Mouse (Mus musculus): ENCODE results near the gene Sephs1. TPM values are rescaled to one million over a fixed set of nuclear protein-coding genes. Genes with fewer than 3 reads are reported as not detected.

Sephs1 gene
- polyA plus RNA-seq, 1 experiment = 15.9 TPM

GRCm38 (mm10) chr2:4913949-4914348, 32.6 kb downstream of the Sephs1 start:
- no peaks in the 10 kb centered on the region for H3K79me2 ChIP-seq (ENCODE audit: control insufficient read depth, insufficient read depth)
- no peak overlapping the region for H3ac ChIP-seq (ENCODE audit: control insufficient read depth, insufficient read length)
- no peak overlapping the region for H3K4me2 ChIP-seq (ENCODE audit: low read depth)
- H3K27me3 ChIP-seq (ENCODE audit: control insufficient read depth, insufficient read depth, insufficient read length) = no peaks in the 10 kb centered on the region
- H3K4me3 ChIP-seq = no peak overlapping the region
- no peaks in the 10 kb centered on the region for H3K36me3 ChIP-seq (ENCODE audit: control insufficient read depth, insufficient read depth)
- TF ChIP-seq TCF12 (IDR thresholded peaks at IDR 0.05; ENCODE audit: insufficient read depth, poor library complexity, severe bottlenecking) = no peak
- no peak for TF ChIP-seq POLR2A (IDR thresholded peaks at IDR 0.05; ENCODE audit: insufficient read length, low read depth)
- TF ChIP-seq MAX (IDR thresholded peaks at IDR 0.05; ENCODE audit: low read depth) = no peak
- no peak for TF ChIP-seq MYOD1 (IDR thresholded peaks at IDR 0.05; ENCODE audit: control insufficient read depth in 1 of 3, insufficient read length in 2 of 3, low read depth in 2 of 3)
- no peak for TF ChIP-seq E2F4 (IDR thresholded peaks at IDR 0.05; ENCODE audit: insufficient read depth)
- no peak for TF ChIP-seq CEBPB (IDR thresholded peaks at IDR 0.05; ENCODE audit: insufficient read depth, poor library complexity, severe bottlenecking)
- no peak for TF ChIP-seq TCF3 (IDR thresholded peaks at IDR 0.05; ENCODE audit: insufficient read length, low read depth)
- TF ChIP-seq USF1 (IDR thresholded peaks at IDR 0.05; ENCODE audit: low read depth) = no peak
- no peak for TF ChIP-seq MYOG (IDR thresholded peaks at IDR 0.05; ENCODE audit: control insufficient read depth in 1 of 3, insufficient read depth in 1 of 3, insufficient read length in 2 of 3, low read depth in 2 of 3)
- no peak for TF ChIP-seq POLR2AphosphoS2 (IDR thresholded peaks at IDR 0.05; ENCODE audit: insufficient read length, low read depth)
- TF ChIP-seq SRF (IDR thresholded peaks at IDR 0.05; ENCODE audit: control insufficient read depth, insufficient read length, low read depth) = no peak
- TF ChIP-seq REST (IDR thresholded peaks at IDR 0.05; ENCODE audit: insufficient read depth, insufficient read length) = no peak

GRCm38 (mm10) chr2:4916037-4916436, 34.7 kb downstream of the Sephs1 start:
- no peak overlapping the region for H3K4me2 ChIP-seq (ENCODE audit: low read depth)
- H3K79me2 ChIP-seq (ENCODE audit: control insufficient read depth, insufficient read depth) = no peaks in the 10 kb centered on the region
- no peak overlapping the region for H3ac ChIP-seq (ENCODE audit: control insufficient read depth, insufficient read length)
- TF ChIP-seq REST (IDR thresholded peaks at IDR 0.05; ENCODE audit: insufficient read depth, insufficient read length) = no peak
- TF ChIP-seq TCF3 (IDR thresholded peaks at IDR 0.05; ENCODE audit: insufficient read length, low read depth) = no peak
- no peak for TF ChIP-seq TCF12 (IDR thresholded peaks at IDR 0.05; ENCODE audit: insufficient read depth, poor library complexity, severe bottlenecking)
- TF ChIP-seq MYOD1 (IDR thresholded peaks at IDR 0.05; ENCODE audit: control insufficient read depth in 1 of 3, insufficient read length in 2 of 3, low read depth in 2 of 3) = no peak
- no peak for TF ChIP-seq CEBPB (IDR thresholded peaks at IDR 0.05; ENCODE audit: insufficient read depth, poor library complexity, severe bottlenecking)
- TF ChIP-seq POLR2AphosphoS2 (IDR thresholded peaks at IDR 0.05; ENCODE audit: insufficient read length, low read depth) = no peak
- no peak for TF ChIP-seq MAX (IDR thresholded peaks at IDR 0.05; ENCODE audit: low read depth)
- H3K4me3 ChIP-seq = no peak overlapping the region
- H3K27me3 ChIP-seq (ENCODE audit: control insufficient read depth, insufficient read depth, insufficient read length) = no peaks in the 10 kb centered on the region
- H3K36me3 ChIP-seq (ENCODE audit: control insufficient read depth, insufficient read depth) = no peaks in the 10 kb centered on the region

GRCm38 (mm10) chr2:4917326-4918021, 36.1 kb downstream of the Sephs1 start:
- H3K27me3 ChIP-seq (ENCODE audit: control insufficient read depth, insufficient read depth, insufficient read length) = no peaks in the 10 kb centered on the region
- H3K4me3 ChIP-seq = peak overlapping the region; percentile 29
- TF ChIP-seq SRF (IDR thresholded peaks at IDR 0.05; ENCODE audit: control insufficient read depth, insufficient read length, low read depth) = no peak
- TF ChIP-seq USF1 (IDR thresholded peaks at IDR 0.05; ENCODE audit: low read depth) = no peak
- no peak for TF ChIP-seq TCF3 (IDR thresholded peaks at IDR 0.05; ENCODE audit: insufficient read length, low read depth)
- no peak for TF ChIP-seq MAX (IDR thresholded peaks at IDR 0.05; ENCODE audit: low read depth)
- no peak for TF ChIP-seq TCF12 (IDR thresholded peaks at IDR 0.05; ENCODE audit: insufficient read depth, poor library complexity, severe bottlenecking)
- TF ChIP-seq MYOD1 (IDR thresholded peaks at IDR 0.05; ENCODE audit: control insufficient read depth in 1 of 3, insufficient read length in 2 of 3, low read depth in 2 of 3) = no peak
- TF ChIP-seq REST (IDR thresholded peaks at IDR 0.05; ENCODE audit: insufficient read depth, insufficient read length) = no peak
- no peak overlapping the region for H3ac ChIP-seq (ENCODE audit: control insufficient read depth, insufficient read length)
- H3K79me2 ChIP-seq (ENCODE audit: control insufficient read depth, insufficient read depth) = no peaks in the 10 kb centered on the region
- H3K36me3 ChIP-seq (ENCODE audit: control insufficient read depth, insufficient read depth) = no peaks in the 10 kb centered on the region
- peak overlapping the region; percentile 91 for H3K4me2 ChIP-seq (ENCODE audit: low read depth)

GRCm38 (mm10) chr2:4918860-4919739, 37.7 kb downstream of the Sephs1 start, which contains the start of gene Phyh:
Phyh (plus strand) TSS chr2:4919019.
- Histone ChIP-seq H3K36me3 (ENCODE audit: control insufficient read depth, insufficient read depth) (no peaks in the 10 kb centered on the region), H3K79me2 (ENCODE audit: control insufficient read depth, insufficient read depth) (no peaks in the 10 kb centered on the region), H3K4me3 (peak within 1 kb of the TSS; percentile 29), H3K27me3 (ENCODE audit: control insufficient read depth, insufficient read depth, insufficient read length) (no peaks in the 10 kb centered on the region), H3ac (ENCODE audit: control insufficient read depth, insufficient read length) (no peak within 1 kb of the TSS), H3K4me2 (ENCODE audit: low read depth) (peak within 1 kb of the TSS; percentile 91)
- TF ChIP-seq E2F4 (IDR thresholded peaks at IDR 0.05; ENCODE audit: insufficient read depth) = no peak
- peak; percentile 70 for TF ChIP-seq POLR2A (IDR thresholded peaks at IDR 0.05; ENCODE audit: insufficient read length, low read depth)
- TF ChIP-seq POLR2AphosphoS2 (IDR thresholded peaks at IDR 0.05; ENCODE audit: insufficient read length, low read depth) = peak; percentile 51
- peak in 1 of 3 experiments; percentile 9 for TF ChIP-seq MYOD1 (IDR thresholded peaks at IDR 0.05; ENCODE audit: control insufficient read depth in 1 of 3, insufficient read length in 2 of 3, low read depth in 2 of 3)
